Mouse (Mus musculus): ENCODE measurements at regions not wholly inside any gene's neighbourhood (a gene's known extent, or its start where the extent isn't known, plus 50 kb on each side); places are given as distances from the start of the nearest gene placed in this dataset.

GRCm38 (mm10) chr13:101523492-101523891, 244.5 kb downstream of the Pik3r1 start:
- no peak for ATAC-seq (ENCODE audit: extremely low read depth, insufficient number of reproducible peaks, low FRiP score, poor library complexity, severe bottlenecking)

GRCm38 (mm10) chr13:101522597-101522996, 245.4 kb downstream of the Pik3r1 start:
- ATAC-seq (ENCODE audit: extremely low read depth, insufficient number of reproducible peaks, low FRiP score, poor library complexity, severe bottlenecking) = no peak

DNA sequence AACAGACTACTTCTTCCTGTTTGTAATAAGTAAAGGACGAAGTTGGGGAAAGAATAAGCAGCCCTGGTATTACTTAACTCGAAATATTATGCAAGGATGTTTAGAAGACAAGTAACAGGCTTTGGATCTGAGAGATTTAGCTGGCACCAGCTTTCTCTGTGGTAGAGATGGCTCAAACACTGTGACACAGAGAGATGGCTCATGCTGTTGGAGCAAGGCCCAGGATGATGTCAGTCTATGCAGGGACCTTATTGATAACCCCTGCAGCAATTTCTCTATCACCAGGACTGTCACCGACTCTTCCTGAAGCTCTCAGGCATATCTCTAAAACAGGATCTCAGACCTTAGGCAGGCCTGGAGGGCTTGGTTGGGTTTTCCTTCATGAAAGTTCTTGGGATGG, 254.7 kb downstream of the Pik3r1 start:
- no peak for ATAC-seq (ENCODE audit: extremely low read depth, insufficient number of reproducible peaks, low FRiP score, poor library complexity, severe bottlenecking)

DNA sequence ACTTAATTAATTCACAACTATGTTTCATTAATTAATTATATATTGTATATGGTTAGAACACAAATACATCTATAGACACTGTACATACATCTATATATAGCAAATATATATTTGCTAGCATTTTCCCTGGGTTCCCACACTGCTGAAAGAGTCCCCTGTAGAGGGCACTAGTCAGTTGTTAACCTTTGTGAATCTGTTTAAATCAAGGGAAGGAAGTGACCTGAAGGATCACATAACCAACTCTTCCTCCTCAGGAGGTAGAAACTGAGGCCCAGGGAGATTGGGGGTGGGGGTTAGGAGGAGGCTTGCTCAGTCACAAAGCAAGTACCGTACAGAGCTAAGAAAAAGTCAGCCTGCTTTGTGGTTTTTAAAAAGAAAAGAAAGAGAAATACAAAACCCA, 258.1 kb downstream of the Pik3r1 start:
- ATAC-seq (ENCODE audit: extremely low read depth, insufficient number of reproducible peaks, low FRiP score, poor library complexity, severe bottlenecking) = peak; percentile 87

DNA sequence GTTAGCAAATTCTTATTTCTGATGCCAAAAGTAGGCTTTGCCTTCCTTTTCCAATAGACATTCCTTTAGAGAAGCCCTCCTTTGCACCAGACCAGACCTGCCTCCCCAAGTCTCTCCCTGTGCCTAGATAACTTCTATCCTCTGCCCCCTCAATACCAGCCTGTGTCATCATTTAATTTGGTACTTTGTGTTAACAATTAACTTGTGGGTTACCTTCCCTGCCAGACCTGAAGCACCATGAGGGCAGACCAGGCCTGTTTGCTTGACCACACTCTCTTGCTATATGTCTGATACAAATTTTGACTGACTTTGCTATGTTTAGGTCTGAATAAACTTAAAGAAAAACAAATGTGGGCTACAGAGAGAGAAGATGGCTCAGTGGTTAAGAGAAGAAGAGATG, 259.7 kb downstream of the Pik3r1 start:
- no peak for ATAC-seq (ENCODE audit: extremely low read depth, insufficient number of reproducible peaks, low FRiP score, poor library complexity, severe bottlenecking)

- no peak for ATAC-seq (ENCODE audit: extremely low read depth, insufficient number of reproducible peaks, low FRiP score, poor library complexity, severe bottlenecking)
Observed at GRCm38 (mm10) chr13:101506696-101507095, 261.3 kb downstream of the Pik3r1 start.

DNA sequence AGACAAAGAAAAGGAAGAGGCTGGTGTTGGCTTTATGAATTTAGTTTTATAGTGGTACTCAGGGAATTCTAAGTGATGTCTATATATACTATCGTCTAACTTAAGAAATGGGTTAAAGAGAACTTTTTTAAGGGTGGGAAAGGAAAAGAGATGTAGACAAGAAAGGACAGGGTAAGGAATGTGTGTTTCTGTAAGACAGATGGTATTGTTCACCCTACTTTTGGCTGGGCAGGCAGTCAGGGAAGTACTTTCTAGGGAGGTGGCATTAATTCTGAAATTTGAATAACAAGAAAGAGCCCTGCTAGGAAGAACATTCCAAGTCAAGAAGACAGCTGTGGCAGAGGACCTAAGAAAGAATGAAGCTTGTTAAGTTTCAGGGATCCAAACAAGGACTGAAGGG, 263.0 kb downstream of the Pik3r1 start:
- no peak for ATAC-seq (ENCODE audit: extremely low read depth, insufficient number of reproducible peaks, low FRiP score, poor library complexity, severe bottlenecking)

DNA sequence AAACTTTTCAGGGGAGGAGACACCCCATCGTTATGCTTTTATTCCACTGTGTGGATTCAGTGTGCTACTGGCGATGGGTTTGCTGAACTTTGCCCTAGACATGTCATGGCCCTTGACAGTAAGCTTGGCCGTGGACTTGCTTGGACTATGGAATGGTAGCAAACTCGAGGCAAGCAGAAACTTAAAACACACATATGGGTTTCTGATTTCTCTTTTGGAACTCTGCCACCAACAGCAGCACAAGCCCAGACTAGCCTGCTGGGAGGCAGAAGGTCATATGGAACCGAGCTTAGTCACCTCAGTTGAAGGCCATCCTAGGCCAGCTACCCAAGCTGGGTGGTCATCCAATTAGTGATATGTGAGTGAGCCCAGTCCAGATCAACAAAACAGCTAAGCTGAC, 263.8 kb downstream of the Pik3r1 start:
- no peak for ATAC-seq (ENCODE audit: extremely low read depth, insufficient number of reproducible peaks, low FRiP score, poor library complexity, severe bottlenecking)

DNA sequence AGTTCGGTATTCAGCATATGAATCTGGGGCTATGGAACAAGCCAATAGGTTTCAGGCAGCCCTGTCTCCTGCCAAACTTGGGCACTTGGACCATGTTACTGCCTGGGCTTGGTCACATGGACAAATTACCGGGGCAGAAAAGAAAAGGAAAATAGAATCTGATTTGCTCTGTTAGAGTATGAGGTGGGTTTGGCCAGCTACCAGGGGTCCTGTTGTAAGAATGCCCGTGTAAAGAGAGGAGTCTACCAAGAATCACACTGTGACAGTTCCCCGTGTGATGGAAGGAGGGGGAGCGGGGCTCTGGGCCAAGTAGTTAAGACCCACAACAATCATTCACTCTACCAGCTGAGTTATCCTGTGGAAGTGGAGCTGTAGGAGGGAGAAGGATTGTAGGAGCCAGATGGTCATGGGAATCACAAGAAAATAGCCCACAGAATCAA, 266.2 kb downstream of the Pik3r1 start:
- ATAC-seq (ENCODE audit: extremely low read depth, insufficient number of reproducible peaks, low FRiP score, poor library complexity, severe bottlenecking) = no peak

- ATAC-seq (ENCODE audit: extremely low read depth, insufficient number of reproducible peaks, low FRiP score, poor library complexity, severe bottlenecking) = no peak
Observed at GRCm38 (mm10) chr13:101501061-101501460, 267.0 kb downstream of the Pik3r1 start.

GRCm38 (mm10) chr13:101491835-101492234, 276.2 kb downstream of the Pik3r1 start:
- ATAC-seq (ENCODE audit: extremely low read depth, insufficient number of reproducible peaks, low FRiP score, poor library complexity, severe bottlenecking) = no peak

- no peak for ATAC-seq (ENCODE audit: extremely low read depth, insufficient number of reproducible peaks, low FRiP score, poor library complexity, severe bottlenecking)
Observed at GRCm38 (mm10) chr13:101490961-101491360, 277.1 kb downstream of the Pik3r1 start.

DNA sequence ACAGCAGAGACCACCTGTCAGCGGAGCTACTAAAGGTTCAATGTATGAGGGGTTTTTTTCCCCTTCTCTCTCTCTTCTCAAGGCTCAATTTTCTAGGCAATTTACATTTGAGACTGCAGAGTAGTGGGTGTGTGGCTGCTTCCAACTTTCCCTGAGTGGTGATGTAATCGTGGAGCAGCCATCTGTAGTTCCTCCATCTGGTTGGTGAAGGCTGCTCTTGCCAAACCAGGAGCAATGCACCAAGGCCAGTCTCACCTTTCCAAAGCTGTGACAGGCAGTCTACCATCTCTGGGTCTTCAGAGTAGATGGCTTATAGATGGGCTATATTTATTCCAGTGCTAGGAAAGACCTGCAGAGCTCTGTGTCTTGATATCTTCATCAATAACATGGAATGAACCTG, 280.4 kb downstream of the Pik3r1 start:
- ATAC-seq (ENCODE audit: extremely low read depth, insufficient number of reproducible peaks, low FRiP score, poor library complexity, severe bottlenecking) = no peak

- no peak for ATAC-seq (ENCODE audit: extremely low read depth, insufficient number of reproducible peaks, low FRiP score, poor library complexity, severe bottlenecking)
Observed at GRCm38 (mm10) chr13:101485823-101486222, 282.2 kb downstream of the Pik3r1 start.

GRCm38 (mm10) chr13:101483816-101484215, 284.2 kb downstream of the Pik3r1 start:
- no peak for ATAC-seq (ENCODE audit: extremely low read depth, insufficient number of reproducible peaks, low FRiP score, poor library complexity, severe bottlenecking)

DNA sequence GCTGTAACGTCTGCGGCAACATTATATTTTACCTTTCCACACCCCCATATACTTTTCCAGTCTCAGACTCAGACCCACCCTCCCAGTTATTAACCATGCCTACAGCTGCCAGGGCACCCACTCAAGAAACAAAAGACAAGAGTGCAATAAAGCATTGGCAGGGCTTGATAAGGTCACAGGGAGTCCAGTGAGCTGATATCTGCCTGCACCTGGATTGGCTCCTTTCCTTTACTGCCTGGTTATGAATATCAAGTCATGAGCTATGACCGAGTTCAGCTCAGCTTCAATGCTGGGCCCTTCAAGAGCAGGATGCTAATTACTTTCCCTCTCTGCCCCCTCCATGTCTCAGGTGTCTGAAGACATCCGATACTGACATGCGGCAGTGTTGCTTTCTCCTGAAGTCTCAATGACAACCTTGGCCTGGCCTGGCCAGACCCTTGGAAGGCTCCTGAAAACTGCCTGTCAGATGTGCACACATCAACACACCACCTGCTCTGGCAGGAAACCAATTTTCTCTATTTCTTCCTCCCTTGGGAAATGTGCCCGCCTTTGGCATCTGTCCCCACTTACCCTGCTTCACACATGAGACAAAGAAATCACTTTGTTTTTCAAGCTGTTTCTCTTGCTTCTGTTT, 286.3 kb downstream of the Pik3r1 start:
- no peak for ATAC-seq (ENCODE audit: extremely low read depth, insufficient number of reproducible peaks, low FRiP score, poor library complexity, severe bottlenecking)

DNA sequence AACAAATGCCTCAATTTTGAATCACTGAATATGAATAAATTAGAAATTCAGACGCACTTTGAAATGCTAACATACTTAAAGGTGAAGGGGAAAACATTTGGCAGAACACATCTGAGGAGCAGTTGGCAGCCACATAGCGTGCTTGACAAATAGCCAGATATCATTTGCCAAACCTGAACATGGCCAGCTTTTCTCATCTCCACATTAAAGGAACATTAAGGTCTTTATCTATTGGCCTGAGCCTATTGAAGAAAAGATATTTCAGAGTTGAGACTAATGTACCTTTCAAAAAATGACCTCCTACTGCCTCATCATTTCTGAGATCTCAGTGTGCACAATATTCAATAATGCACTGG, 288.7 kb downstream of the Pik3r1 start:
- ATAC-seq (ENCODE audit: extremely low read depth, insufficient number of reproducible peaks, low FRiP score, poor library complexity, severe bottlenecking) = no peak

GRCm38 (mm10) chr13:101478608-101479296, 289.3 kb downstream of the Pik3r1 start:
- no peak for ATAC-seq (ENCODE audit: extremely low read depth, insufficient number of reproducible peaks, low FRiP score, poor library complexity, severe bottlenecking)

DNA sequence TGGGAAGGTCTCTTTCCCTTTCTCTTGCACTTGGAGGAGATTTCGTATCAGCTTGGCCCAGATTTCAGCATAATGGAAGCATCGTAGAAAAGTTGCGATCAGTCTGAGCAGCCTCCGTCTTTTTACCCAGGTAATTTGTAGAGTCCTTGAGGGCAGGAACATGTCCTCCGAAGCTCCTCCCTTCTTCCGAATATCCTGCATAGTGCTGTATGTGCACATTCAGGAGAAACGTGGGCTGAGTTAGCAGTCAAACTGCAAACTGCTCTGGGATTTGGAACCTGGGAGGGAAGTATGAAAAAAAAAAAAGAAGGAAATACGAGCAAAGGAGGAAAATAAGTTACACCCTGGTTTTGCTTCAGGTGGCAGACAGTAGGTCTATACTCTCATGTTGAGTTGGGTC, 294.7 kb downstream of the Pik3r1 start:
- no peak for ATAC-seq (ENCODE audit: extremely low read depth, insufficient number of reproducible peaks, low FRiP score, poor library complexity, severe bottlenecking)

DNA sequence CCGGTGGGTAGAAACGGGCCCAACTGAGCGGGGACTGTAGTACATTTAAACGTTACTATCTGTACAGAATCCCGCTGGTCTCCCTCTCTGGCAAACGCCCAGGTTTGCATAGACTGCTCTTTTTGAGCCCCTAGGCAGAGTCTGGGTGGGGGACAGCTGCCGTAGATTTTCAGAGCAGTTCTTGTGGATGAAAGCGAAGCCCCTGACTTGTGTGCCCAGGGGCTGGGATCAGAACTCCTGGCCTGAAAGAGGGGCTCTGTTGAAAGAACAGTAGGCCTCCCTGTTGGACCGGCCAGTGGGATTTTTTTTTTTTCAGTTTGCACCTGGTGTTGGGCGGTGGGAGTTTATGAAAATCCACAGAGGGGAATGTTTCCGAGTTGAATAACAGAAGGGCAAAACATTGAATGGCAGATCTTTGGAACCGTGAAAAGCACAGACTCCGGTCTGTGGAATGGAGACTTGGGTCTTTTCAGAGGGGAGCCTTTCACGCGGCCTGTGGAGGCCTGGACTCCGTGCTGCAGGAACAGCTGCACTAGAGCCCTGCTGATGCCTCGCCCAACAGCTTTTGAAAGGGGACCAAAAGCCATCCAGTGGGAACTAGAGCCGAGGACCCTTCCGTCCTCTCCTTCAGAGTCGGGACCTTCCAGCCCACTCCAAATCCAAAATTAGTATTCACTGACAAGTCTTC, 297.3 kb downstream of the Pik3r1 start:
- ATAC-seq (ENCODE audit: extremely low read depth, insufficient number of reproducible peaks, low FRiP score, poor library complexity, severe bottlenecking) = no peak
